Mouse (Mus musculus) neutrophil, adult 65 days (primary cell): Measurements from ENCODE around the gene H2al1b. TPM values are rescaled to one million over a fixed set of nuclear protein-coding genes. Genes with fewer than 3 reads are reported as not detected.

Source experiments
- total RNA-seq: library from RNA; stranded (reverse); gene quantifications from 2 replicates; pipeline ENCODE4 v1.2.4, GENCODE M21; 2023

The H2al1b gene
- total RNA-seq = not detected in 2 replicates

DNA sequence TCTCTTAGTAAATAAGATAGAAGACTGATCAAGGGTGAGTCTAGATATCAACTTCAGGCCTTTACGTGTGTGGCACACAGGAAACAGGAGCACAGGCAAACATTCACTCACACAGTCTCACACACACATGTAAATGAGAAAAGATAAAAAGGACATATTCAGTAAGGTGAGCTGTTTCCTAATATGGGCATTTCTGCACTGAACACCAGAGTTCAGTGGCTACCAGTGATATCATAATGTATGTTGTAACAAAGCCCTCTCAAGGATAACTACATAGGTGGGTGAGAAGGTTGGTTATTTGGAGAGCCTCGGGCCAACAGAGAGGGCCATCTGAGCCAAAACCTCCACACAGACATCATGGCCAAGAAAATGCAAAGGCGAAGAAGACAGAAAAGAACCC, at the start of gene H2al1b:
TSS of gene H2al1b (plus strand) at position 301 of the 400 bp plus-strand sequence.

DNA sequence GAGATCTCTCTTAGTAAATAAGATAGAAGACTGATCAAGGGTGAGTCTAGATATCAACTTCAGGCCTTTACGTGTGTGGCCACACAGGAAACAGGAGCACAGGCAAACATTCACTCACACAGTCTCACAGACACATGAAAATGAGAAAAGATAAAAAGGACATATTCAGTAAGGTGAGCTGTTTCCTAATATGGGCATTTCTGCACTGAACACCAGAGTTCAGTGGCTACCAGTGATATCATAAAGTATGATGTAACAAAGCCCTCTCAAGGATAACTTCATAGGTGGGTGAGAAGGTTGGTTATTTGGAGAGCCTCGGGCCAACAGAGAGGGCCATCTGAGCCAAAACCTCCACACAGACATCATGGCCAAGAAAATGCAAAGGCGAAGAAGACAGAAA, 3.3 kb upstream of the H2al1b start, which contains the start of gene H2al1a:
TSS of gene H2al1a (plus strand) at position 301 of the 400 bp plus-strand sequence.

DNA sequence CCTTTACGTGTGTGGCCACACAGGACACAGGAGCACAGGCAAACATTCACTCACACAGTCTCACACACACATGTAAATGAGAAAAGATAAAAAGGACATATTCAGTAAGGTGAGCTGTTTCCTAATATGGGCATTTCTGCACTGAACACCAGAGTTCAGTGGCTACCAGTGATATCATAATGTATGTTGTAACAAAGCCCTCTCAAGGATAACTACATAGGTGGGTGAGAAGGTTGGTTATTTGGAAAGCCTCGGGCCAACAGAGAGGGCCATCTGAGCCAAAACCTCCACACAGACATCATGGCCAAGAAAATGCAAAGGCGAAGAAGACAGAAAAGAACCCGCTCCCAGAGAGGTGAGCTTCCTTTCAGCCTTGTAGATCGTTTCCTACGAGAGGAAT, 3.1 kb downstream of the H2al1b start, which contains the start of gene H2al1c:
TSS of gene H2al1c (plus strand) at position 301 of the 400 bp plus-strand sequence.

DNA sequence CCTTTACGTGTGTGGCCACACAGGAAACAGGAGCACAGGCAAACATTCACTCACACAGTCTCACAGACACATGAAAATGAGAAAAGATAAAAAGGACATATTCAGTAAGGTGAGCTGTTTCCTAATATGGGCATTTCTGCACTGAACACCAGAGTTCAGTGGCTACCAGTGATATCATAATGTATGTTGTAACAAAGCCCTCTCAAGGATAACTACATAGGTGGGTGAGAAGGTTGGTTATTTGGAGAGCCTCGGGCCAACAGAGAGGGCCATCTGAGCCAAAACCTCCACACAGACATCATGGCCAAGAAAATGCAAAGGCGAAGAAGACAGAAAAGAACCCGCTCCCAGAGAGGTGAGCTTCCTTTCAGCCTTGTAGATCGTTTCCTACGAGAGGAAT, 6.3 kb downstream of the H2al1b start, which contains the start of gene H2al1d:
TSS of gene H2al1d (plus strand) at position 301 of the 400 bp plus-strand sequence.

DNA sequence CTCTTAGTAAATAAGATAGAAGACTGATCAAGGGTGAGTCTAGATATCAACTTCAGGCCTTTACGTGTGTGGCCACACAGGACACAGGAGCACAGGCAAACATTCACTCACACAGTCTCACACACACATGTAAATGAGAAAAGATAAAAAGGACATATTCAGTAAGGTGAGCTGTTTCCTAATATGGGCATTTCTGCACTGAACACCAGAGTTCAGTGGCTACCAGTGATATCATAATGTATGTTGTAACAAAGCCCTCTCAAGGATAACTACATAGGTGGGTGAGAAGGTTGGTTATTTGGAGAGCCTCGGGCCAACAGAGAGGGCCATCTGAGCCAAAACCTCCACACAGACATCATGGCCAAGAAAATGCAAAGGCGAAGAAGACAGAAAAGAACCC, 9.4 kb downstream of the H2al1b start, which contains the start of gene H2al1e:
TSS of gene H2al1e (plus strand) at position 301 of the 400 bp plus-strand sequence.

DNA sequence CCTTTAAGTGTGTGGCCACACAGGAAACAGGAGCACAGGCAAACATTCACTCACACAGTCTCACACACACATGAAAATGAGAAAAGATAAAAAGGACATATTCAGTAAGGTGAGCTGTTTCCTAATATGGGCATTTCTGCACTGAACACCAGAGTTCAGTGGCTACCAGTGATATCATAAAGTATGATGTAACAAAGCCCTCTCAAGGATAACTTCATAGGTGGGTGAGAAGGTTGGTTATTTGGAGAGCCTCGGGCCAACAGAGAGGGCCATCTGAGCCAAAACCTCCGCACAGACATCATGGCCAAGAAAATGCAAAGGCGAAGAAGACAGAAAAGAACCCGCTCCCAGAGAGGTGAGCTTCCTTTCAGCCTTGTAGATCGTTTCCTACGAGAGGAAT, 12.6 kb downstream of the H2al1b start, which contains the start of gene H2al1f:
TSS of gene H2al1f (plus strand) at position 301 of the 400 bp plus-strand sequence.

DNA sequence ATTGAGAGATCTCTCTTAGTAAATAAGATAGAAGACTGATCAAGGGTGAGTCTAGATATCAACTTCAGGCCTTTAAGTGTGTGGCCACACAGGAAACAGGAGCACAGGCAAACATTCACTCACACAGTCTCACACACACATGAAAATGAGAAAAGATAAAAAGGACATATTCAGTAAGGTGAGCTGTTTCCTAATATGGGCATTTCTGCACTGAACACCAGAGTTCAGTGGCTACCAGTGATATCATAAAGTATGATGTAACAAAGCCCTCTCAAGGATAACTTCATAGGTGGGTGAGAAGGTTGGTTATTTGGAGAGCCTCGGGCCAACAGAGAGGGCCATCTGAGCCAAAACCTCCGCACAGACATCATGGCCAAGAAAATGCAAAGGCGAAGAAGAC, 15.7 kb downstream of the H2al1b start, which contains the start of gene H2al1g:
TSS of gene H2al1g (plus strand) at position 301 of the 400 bp plus-strand sequence.

DNA sequence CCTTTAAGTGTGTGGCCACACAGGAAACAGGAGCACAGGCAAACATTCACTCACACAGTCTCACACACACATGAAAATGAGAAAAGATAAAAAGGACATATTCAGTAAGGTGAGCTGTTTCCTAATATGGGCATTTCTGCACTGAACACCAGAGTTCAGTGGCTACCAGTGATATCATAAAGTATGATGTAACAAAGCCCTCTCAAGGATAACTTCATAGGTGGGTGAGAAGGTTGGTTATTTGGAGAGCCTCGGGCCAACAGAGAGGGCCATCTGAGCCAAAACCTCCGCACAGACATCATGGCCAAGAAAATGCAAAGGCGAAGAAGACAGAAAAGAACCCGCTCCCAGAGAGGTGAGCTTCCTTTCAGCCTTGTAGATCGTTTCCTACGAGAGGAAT, 19.0 kb downstream of the H2al1b start, which contains the start of gene H2al1h:
TSS of gene H2al1h (plus strand) at position 301 of the 400 bp plus-strand sequence.

DNA sequence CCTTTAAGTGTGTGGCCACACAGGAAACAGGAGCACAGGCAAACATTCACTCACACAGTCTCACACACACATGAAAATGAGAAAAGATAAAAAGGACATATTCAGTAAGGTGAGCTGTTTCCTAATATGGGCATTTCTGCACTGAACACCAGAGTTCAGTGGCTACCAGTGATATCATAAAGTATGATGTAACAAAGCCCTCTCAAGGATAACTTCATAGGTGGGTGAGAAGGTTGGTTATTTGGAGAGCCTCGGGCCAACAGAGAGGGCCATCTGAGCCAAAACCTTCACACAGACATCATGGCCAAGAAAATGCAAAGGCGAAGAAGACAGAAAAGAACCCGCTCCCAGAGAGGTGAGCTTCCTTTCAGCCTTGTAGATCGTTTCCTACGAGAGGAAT, 22.1 kb downstream of the H2al1b start, which contains the start of gene H2al1i:
TSS of gene H2al1i (plus strand) at position 301 of the 400 bp plus-strand sequence.

DNA sequence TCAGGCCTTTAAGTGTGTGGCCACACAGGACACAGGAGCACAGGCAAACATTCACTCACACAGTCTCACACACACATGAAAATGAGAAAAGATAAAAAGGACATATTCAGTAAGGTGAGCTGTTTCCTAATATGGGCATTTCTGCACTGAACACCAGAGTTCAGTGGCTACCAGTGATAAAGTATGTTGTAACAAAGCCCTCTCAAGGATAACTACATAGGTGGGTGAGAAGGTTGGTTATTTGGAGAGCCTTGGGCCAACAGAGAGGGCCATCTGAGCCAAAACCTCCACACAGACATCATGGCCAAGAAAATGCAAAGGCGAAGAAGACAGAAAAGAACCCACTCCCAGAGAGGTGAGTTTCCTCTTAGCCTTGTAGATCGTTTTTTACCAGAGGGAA, 25.3 kb downstream of the H2al1b start, which contains the start of gene H2al1j:
TSS of gene H2al1j (plus strand) at position 301 of the 400 bp plus-strand sequence.

Other genes with a start within 250 kb of the H2al1b start
- gene H2al1a, start 3.2 kb upstream of the H2al1b start, total RNA-seq = not detected in 2 replicates
- not detected in 2 replicates for gene H2al1c, start 3.2 kb downstream of the H2al1b start, total RNA-seq
- gene H2al1d, start 6.4 kb downstream of the H2al1b start, total RNA-seq = not detected in 2 replicates
- not detected in 2 replicates for gene H2al1e, start 9.5 kb downstream of the H2al1b start, total RNA-seq
- not detected in 2 replicates for gene H2al1f, start 12.7 kb downstream of the H2al1b start, total RNA-seq
- gene H2al1g, start 15.8 kb downstream of the H2al1b start, total RNA-seq = not detected in 2 replicates
- not detected in 2 replicates for gene H2al1h, start 19.1 kb downstream of the H2al1b start, total RNA-seq
- not detected in 2 replicates for gene H2al1i, start 22.2 kb downstream of the H2al1b start, total RNA-seq
- not detected in 2 replicates for gene H2al1j, start 25.4 kb downstream of the H2al1b start, total RNA-seq